Mouse (Mus musculus) E14TG2a.4 (cell line): Measurements from ENCODE around the gene Nmnat2.

Experiments
- CTCF ChIP-seq: conservative IDR thresholded peaks from 2 replicates; pipeline ENCODE4 v1.5.1; 2014; ENCODE audit warnings: low read length
- NANOG ChIP-seq: IDR thresholded peaks from 2 replicates; pipeline ENCODE4 v1.6.1; 2014; ENCODE audit warnings: borderline replicate concordance, low read length, mixed read lengths

DNA sequence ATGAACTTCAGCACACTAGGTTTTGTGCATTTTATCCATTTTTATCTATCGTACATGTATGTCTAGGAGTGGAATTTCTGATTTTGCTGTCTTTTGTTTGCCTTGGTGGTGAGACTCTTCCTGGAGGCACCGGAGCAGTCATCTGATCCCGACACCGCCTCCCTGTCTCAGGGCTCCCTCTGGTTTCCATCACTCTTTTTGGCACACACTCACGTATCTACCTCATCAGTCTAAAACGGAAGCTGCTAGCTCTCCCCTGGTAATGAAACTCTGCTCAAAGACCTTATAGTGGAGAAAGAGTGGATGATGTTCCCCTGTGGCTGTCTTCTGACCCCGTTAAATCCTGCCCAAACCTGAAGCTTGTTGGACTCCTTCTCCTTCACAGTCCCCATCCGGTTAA, 200.6 kb downstream of the Nmnat2 start:
- TF ChIP-seq NANOG = no peak
- TF ChIP-seq CTCF = no peak
